ENCODE assay signal across 8 mouse cellular contexts in the genomic region with DNA sequence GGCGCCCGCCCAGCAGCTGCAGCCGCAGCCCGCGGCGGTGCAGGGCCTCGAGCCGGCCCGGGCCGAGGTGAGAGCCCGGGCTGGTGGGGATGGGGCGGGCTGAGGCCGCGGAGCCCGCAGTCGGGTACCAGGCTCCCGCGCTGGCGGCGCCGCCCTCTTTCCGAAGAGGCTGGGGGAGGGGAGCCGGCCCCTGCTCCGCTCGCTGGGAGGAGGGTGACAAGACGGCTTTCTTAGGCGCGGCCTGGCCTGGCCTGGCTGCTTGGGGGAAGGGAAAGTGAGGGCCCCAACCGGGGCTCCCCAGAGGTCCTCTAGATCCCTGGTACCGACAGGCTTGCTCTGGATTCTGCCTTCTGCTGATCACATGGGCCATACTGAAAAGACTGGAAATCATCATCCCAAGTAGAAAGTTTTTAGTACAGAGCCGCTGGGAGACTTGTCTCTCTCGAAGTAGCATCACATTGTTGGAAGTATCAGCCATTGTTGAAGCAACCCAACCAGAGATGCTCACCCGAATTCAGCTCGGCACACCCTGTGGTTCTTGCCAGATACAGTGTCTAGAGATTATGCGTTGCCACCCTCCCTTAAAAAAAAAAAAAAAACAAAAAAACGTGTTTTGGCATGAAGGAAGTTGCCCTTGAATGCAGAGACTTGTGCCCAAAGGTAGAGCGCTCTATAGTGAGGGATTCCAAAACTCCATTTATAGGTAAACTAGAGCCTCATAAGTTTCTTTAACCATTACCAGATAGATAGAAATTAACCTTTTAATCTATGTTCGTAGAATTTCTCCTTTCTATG. TPM values are rescaled to one million over a fixed set of nuclear protein-coding genes. Genes with fewer than 3 reads are reported as not detected.
DNase-seq lines count a peak whose midpoint lies in the region; ATAC-seq and TF ChIP-seq lines count a peak whose summit lies in the region.

No protein-coding gene starts in this region.

- peak; percentile 86 for ATAC-seq in embryonic facial prominence, embryonic 15.5 days (ENCODE audit: insufficient number of reproducible peaks, low FRiP score, low TSS enrichment, low read depth)
- ATAC-seq in liver, embryonic 12.5 days: peak; percentile 87
- ATAC-seq in stomach, embryonic 14.5 days (ENCODE audit: insufficient number of reproducible peaks, insufficient read depth, low FRiP score, low read depth): peak; percentile 87

- peak overlapping the region; percentile 64 for H3K4me3 ChIP-seq in C2C12 (ENCODE audit: insufficient read depth, poor library complexity, severe bottlenecking)
- H3K4me3 ChIP-seq in bone marrow, adult 2 months (replicated peaks; ENCODE audit: control insufficient read depth, low read depth, low read length): peak overlapping the region; percentile 83
- H3K4me3 ChIP-seq in embryonic facial prominence, embryonic 15.5 days (replicated peaks): peak overlapping the region; percentile 94
- peak overlapping the region; percentile 92 for H3K4me3 ChIP-seq in heart, embryonic 10.5 days
- H3K4me3 ChIP-seq in liver, embryonic 12.5 days: peak overlapping the region; percentile 91
- peak overlapping the region; percentile 95 for H3K4me3 ChIP-seq in stomach, embryonic 14.5 days (ENCODE audit: low read depth, low read length)

- peaks cover 59% of the 10 kb centered on the region for H3K79me2 ChIP-seq in C2C12 (ENCODE audit: control insufficient read depth, insufficient read depth)

- H3K9me3 ChIP-seq in embryonic facial prominence, embryonic 15.5 days (replicated peaks): no peaks in the 10 kb centered on the region
- no peaks in the 10 kb centered on the region for H3K9me3 ChIP-seq in heart, embryonic 10.5 days
- H3K9me3 ChIP-seq in liver, embryonic 12.5 days (replicated peaks): no peaks in the 10 kb centered on the region
- no peaks in the 10 kb centered on the region for H3K9me3 ChIP-seq in stomach, embryonic 14.5 days (ENCODE audit: control insufficient read depth, low read depth, low read length)

- WGBS in bone marrow, adult 2 months: 4% methylated on average over 38 of the region's 38 CpGs
- 3% methylated on average over 37 of the region's 38 CpGs for WGBS in embryonic facial prominence, embryonic 15.5 days
- 3% methylated on average over 37 of the region's 38 CpGs for WGBS in heart, embryonic 10.5 days
- WGBS in liver, embryonic 12.5 days (ENCODE audit: insufficient replicate concordance): 4% methylated on average over 35 of the region's 38 CpGs
- WGBS in stomach, embryonic 14.5 days: 5% methylated on average over 33 of the region's 38 CpGs

- TF ChIP-seq CTCF in C2C12 (IDR thresholded peaks at IDR 0.05; ENCODE audit: control insufficient read depth, insufficient read depth, insufficient read length): no peak
- no peak for TF ChIP-seq CTCF in bone marrow, adult 2 months (IDR thresholded peaks at IDR 0.05; ENCODE audit: control insufficient read depth, insufficient read depth, low read length)

- no peak for TF ChIP-seq POLR2A in bone marrow, adult 2 months (IDR thresholded peaks at IDR 0.05; ENCODE audit: borderline replicate concordance, control insufficient read depth, low read depth, low read length)

- H3ac ChIP-seq in C2C12 (ENCODE audit: control insufficient read depth, insufficient read length, low read depth): peak overlapping the region; percentile 99

- peak overlapping the region; percentile 96 for H3K27ac ChIP-seq in bone marrow, adult 2 months (ENCODE audit: control insufficient read depth, insufficient read depth, low read depth, low read length, poor library complexity)
- H3K27ac ChIP-seq in embryonic facial prominence, embryonic 15.5 days (replicated peaks): peak overlapping the region; percentile 96
- H3K27ac ChIP-seq in heart, embryonic 10.5 days: peak overlapping the region; percentile 97
- peak overlapping the region; percentile 89 for H3K27ac ChIP-seq in liver, embryonic 12.5 days
- H3K27ac ChIP-seq in stomach, embryonic 14.5 days (ENCODE audit: low read length): peak overlapping the region; percentile 97

- peak overlapping the region; percentile 87 for H3K9ac ChIP-seq in embryonic facial prominence, embryonic 15.5 days
- H3K9ac ChIP-seq in liver, embryonic 12.5 days: peak overlapping the region; percentile 89
- peak overlapping the region; percentile 87 for H3K9ac ChIP-seq in stomach, embryonic 14.5 days (replicated peaks; ENCODE audit: low read depth, low read length)

- H3K79me3 ChIP-seq in C2C12 (ENCODE audit: low read depth): peaks cover 47% of the 10 kb centered on the region

- peak; percentile 92 for DNase-seq in heart, embryonic 10.5 days (ENCODE audit: low spot score)
- peak; percentile 51 for DNase-seq in kidney, adult 9 months
- peak; percentile 69 for DNase-seq in naive thymus-derived CD4-positive, alpha-beta T cell, adult 2 months (ENCODE audit: low read depth)

- H3K4me2 ChIP-seq in embryonic facial prominence, embryonic 15.5 days (replicated peaks): peak overlapping the region; percentile 77
- H3K4me2 ChIP-seq in liver, embryonic 12.5 days: peak overlapping the region; percentile 82
- H3K4me2 ChIP-seq in stomach, embryonic 14.5 days (replicated peaks; ENCODE audit: low read depth, low read length): peak overlapping the region; percentile 74

- peaks cover 25% of the 10 kb centered on the region for H3K36me3 ChIP-seq in C2C12 (ENCODE audit: control insufficient read depth, insufficient read depth)
- no peaks in the 10 kb centered on the region for H3K36me3 ChIP-seq in embryonic facial prominence, embryonic 15.5 days
- peaks cover 2% of the 10 kb centered on the region; the same call in 1 of the 2 replicates for H3K36me3 ChIP-seq in heart, embryonic 10.5 days
- H3K36me3 ChIP-seq in liver, embryonic 12.5 days: peaks cover 14% of the 10 kb centered on the region
- no peaks in the 10 kb centered on the region for H3K36me3 ChIP-seq in stomach, embryonic 14.5 days (ENCODE audit: control insufficient read depth, insufficient read depth, low read length)

- H3K4me1 ChIP-seq in bone marrow, adult 2 months (ENCODE audit: control insufficient read depth, insufficient read depth, low read length): peaks cover 5% of the 10 kb centered on the region
- peaks cover 30% of the 10 kb centered on the region for H3K4me1 ChIP-seq in embryonic facial prominence, embryonic 15.5 days
- peaks cover 45% of the 10 kb centered on the region for H3K4me1 ChIP-seq in heart, embryonic 10.5 days
- peaks cover 46% of the 10 kb centered on the region for H3K4me1 ChIP-seq in liver, embryonic 12.5 days
- H3K4me1 ChIP-seq in stomach, embryonic 14.5 days (ENCODE audit: control insufficient read depth, insufficient read depth, low read length): peaks cover 13% of the 10 kb centered on the region; the same call in 1 of the 2 replicates

- no peaks in the 10 kb centered on the region for H3K27me3 ChIP-seq in C2C12 (ENCODE audit: control insufficient read depth, insufficient read depth, insufficient read length)
- H3K27me3 ChIP-seq in embryonic facial prominence, embryonic 15.5 days: no peaks in the 10 kb centered on the region
- H3K27me3 ChIP-seq in heart, embryonic 10.5 days (ENCODE audit: insufficient read depth, poor library complexity, severe bottlenecking): no peaks in the 10 kb centered on the region
- no peaks in the 10 kb centered on the region for H3K27me3 ChIP-seq in liver, embryonic 12.5 days (replicated peaks)
- H3K27me3 ChIP-seq in stomach, embryonic 14.5 days (ENCODE audit: control insufficient read depth, insufficient read depth, low read length): no peaks in the 10 kb centered on the region

TF ChIP-seq in C2C12, 6 proteins besides CTCF, POLR2A, EP300 and RAD21:
- TF ChIP-seq FOSL1 (IDR thresholded peaks at IDR 0.05; ENCODE audit: insufficient read depth, low read length, poor library complexity, severe bottlenecking) (no peak), CEBPB (IDR thresholded peaks at IDR 0.05; ENCODE audit: low read depth) (no peak), MAX (IDR thresholded peaks at IDR 0.05) (no peak), MYOD1 (IDR thresholded peaks at IDR 0.05; ENCODE audit: control insufficient read depth, insufficient read length, low read depth) (no peak), USF1 (IDR thresholded peaks at IDR 0.05; ENCODE audit: low read depth) (no peak), MYOG (IDR thresholded peaks at IDR 0.05; ENCODE audit: control insufficient read depth, extremely low read depth, insufficient read length) (no peak)

RNA-seq across cellular contexts. Expression of gene Tmem165, which starts 0.8 kb away (rescaled TPM):
- polyA plus RNA-seq in C2C12 (2012; fragmentation: generic; extraction: Trizol): 36.3 TPM
- 13.3 and 26.0 TPM in 2 replicates for polyA plus RNA-seq in bone marrow, adult 2 months (2011; ENCODE audit: insufficient read depth, insufficient read length, low replicate concordance, missing spikeins)
- 94.0 and 99.9 TPM in 2 replicates for polyA plus RNA-seq in embryonic facial prominence, embryonic 15.5 days (2015; fragmentation: Nextera tagmentation; extraction: Ambion mirVana)
- polyA plus RNA-seq in heart, embryonic 10.5 days (2016; fragmentation: Nextera tagmentation; extraction: Ambion mirVana): 71.1 and 101 TPM in 2 replicates
- polyA plus RNA-seq in liver, embryonic 12.5 days (2016; fragmentation: Nextera tagmentation; extraction: Ambion mirVana): 57.4 and 59.9 TPM in 2 replicates
- polyA plus RNA-seq in stomach, embryonic 14.5 days (2014; fragmentation: Nextera tagmentation; extraction: Ambion mirVana): 120 and 127 TPM in 2 replicates

RNA-seq across cellular contexts. Expression of gene Srd5a3, which starts 44.4 kb away (rescaled TPM):
- 20.3 TPM for polyA plus RNA-seq in C2C12 (2012; fragmentation: generic; extraction: Trizol)
- 4.7 and 11.0 TPM in 2 replicates for polyA plus RNA-seq in bone marrow, adult 2 months (2011; ENCODE audit: insufficient read depth, insufficient read length, low replicate concordance, missing spikeins)
- 34.2 and 36.1 TPM in 2 replicates for polyA plus RNA-seq in embryonic facial prominence, embryonic 15.5 days (2015; fragmentation: Nextera tagmentation; extraction: Ambion mirVana)
- polyA plus RNA-seq in heart, embryonic 10.5 days (2016; fragmentation: Nextera tagmentation; extraction: Ambion mirVana): 31.0 and 32.6 TPM in 2 replicates
- 16.6 and 17.4 TPM in 2 replicates for polyA plus RNA-seq in liver, embryonic 12.5 days (2016; fragmentation: Nextera tagmentation; extraction: Ambion mirVana)
- polyA plus RNA-seq in stomach, embryonic 14.5 days (2014; fragmentation: Nextera tagmentation; extraction: Ambion mirVana): 33.6 and 34.1 TPM in 2 replicates

Comparison
In these comparisons a context has a peak if more than half of its experiments do, and no peak if none do; other contexts are left out.
1. Peak in every context shown above with its lines: DNase-seq, ATAC-seq, H3K4me3 ChIP-seq and H3K27ac ChIP-seq.